ENCODE assay signal across 11 mouse cellular contexts in genomic region chr2:165032533-165032932, GRCm38 (mm10). TPM values are rescaled to one million over a fixed set of nuclear protein-coding genes. Genes with fewer than 3 reads are reported as not detected.
DNase-seq lines count a peak whose midpoint lies in the region; ATAC-seq and TF ChIP-seq lines count a peak whose summit lies in the region.
"Had no signal": no experiment of that assay in that cellular context is flagged by ENCODE, and none has a peak within 500 bp of the region (broad histone marks: within the 10 kb centered on the region; RNA-seq: fewer than 3 reads in every experiment).

No protein-coding gene starts in this region.

- peak overlapping the region; percentile 73 for H3K4me2 ChIP-seq in intestine, embryonic 14.5 days (ENCODE audit: low read length)
- no peak overlapping the region for H3K4me2 ChIP-seq in intestine, embryonic 16.5 days (ENCODE audit: low read depth, low read length)
- H3K4me2 ChIP-seq in midbrain, postnatal 0 days (ENCODE audit: low read depth, low read length, poor library complexity, severe bottlenecking): peak overlapping the region; percentile 66

- DNase-seq in intestine, embryonic 14.5 days (ENCODE audit: low spot score): no peak
- no peak for DNase-seq in forebrain, embryonic 10.5 days (ENCODE audit: extremely low spot score, low spot score)
- peak; percentile 23 for DNase-seq in kidney, postnatal 14 days
- DNase-seq in midbrain, postnatal 0 days (ENCODE audit: low spot score): peak; percentile 55
- no peak for DNase-seq in urinary bladder, adult 18-20 months (ENCODE audit: low spot score in 2 of 2)
- DNase-seq in urinary bladder, postnatal 25 days (ENCODE audit: low spot score): no peak
- DNase-seq in adrenal gland, adult 8-10 months: no peak

- WGBS in intestine, embryonic 14.5 days: 40% methylated on average over 3 of the region's 3 CpGs
- WGBS in intestine, embryonic 16.5 days: 37% methylated on average over 3 of the region's 3 CpGs
- WGBS in forebrain, embryonic 10.5 days: 69% methylated on average over 3 of the region's 3 CpGs
- WGBS in midbrain, postnatal 0 days: 36% methylated on average over 3 of the region's 3 CpGs

- H3K9ac ChIP-seq in intestine, embryonic 14.5 days (ENCODE audit: low read length): no peak overlapping the region
- no peak overlapping the region for H3K9ac ChIP-seq in intestine, embryonic 16.5 days (ENCODE audit: low read depth, low read length)
- H3K9ac ChIP-seq in midbrain, postnatal 0 days (replicated peaks; ENCODE audit: low read length, poor library complexity, severe bottlenecking): no peak overlapping the region

- peak; percentile 71 for TF ChIP-seq CTCF in midbrain, postnatal 0 days (IDR thresholded peaks at IDR 0.05)

- 0 out of 2 replicates have a peak, but pooled peaks cover 3% of the 10 kb centered on the region for H3K36me3 ChIP-seq in intestine, embryonic 14.5 days (ENCODE audit: control insufficient read depth, insufficient read depth, low read length)
- H3K36me3 ChIP-seq in intestine, embryonic 16.5 days (ENCODE audit: control insufficient read depth, insufficient read depth, low read length): no peaks in the 10 kb centered on the region
- H3K36me3 ChIP-seq in forebrain, embryonic 10.5 days (replicated peaks): peaks cover 18% of the 10 kb centered on the region
- H3K36me3 ChIP-seq in midbrain, postnatal 0 days (ENCODE audit: insufficient read depth, low read length): no peaks in the 10 kb centered on the region
- H3K36me3 ChIP-seq: embryonic facial prominence, embryonic 15.5 days had no signal

- no peak overlapping the region for H3K27ac ChIP-seq in intestine, embryonic 14.5 days (ENCODE audit: low read depth)
- no peak overlapping the region for H3K27ac ChIP-seq in intestine, embryonic 16.5 days (ENCODE audit: low read length)
- no peak overlapping the region for H3K27ac ChIP-seq in forebrain, embryonic 10.5 days
- H3K27ac ChIP-seq in midbrain, postnatal 0 days (ENCODE audit: low read depth, low read length): no peak overlapping the region
- H3K27ac ChIP-seq: embryonic facial prominence, embryonic 15.5 days had no signal

- no peaks in the 10 kb centered on the region for H3K27me3 ChIP-seq in intestine, embryonic 14.5 days (replicated peaks; ENCODE audit: control insufficient read depth, insufficient read depth, low read length)
- 0 out of 2 replicates have a peak, but pooled peaks cover 3% of the 10 kb centered on the region for H3K27me3 ChIP-seq in intestine, embryonic 16.5 days (replicated peaks; ENCODE audit: control insufficient read depth, insufficient read depth, low read length)
- no peaks in the 10 kb centered on the region for H3K27me3 ChIP-seq in forebrain, embryonic 10.5 days (ENCODE audit: poor library complexity, severe bottlenecking)
- no peaks in the 10 kb centered on the region for H3K27me3 ChIP-seq in midbrain, postnatal 0 days (ENCODE audit: insufficient read depth, low read length)
- H3K27me3 ChIP-seq: embryonic facial prominence, embryonic 15.5 days had no signal

- H3K4me1 ChIP-seq in intestine, embryonic 14.5 days (replicated peaks; ENCODE audit: control insufficient read depth, insufficient read depth, low read length): peaks cover 14% of the 10 kb centered on the region
- peaks cover 10% of the 10 kb centered on the region for H3K4me1 ChIP-seq in intestine, embryonic 16.5 days (ENCODE audit: control insufficient read depth, insufficient read depth, low read length)
- peaks cover 40% of the 10 kb centered on the region for H3K4me1 ChIP-seq in forebrain, embryonic 10.5 days
- no peaks in the 10 kb centered on the region for H3K4me1 ChIP-seq in midbrain, postnatal 0 days (ENCODE audit: insufficient read depth, low read length)

- H3K9me3 ChIP-seq in intestine, embryonic 14.5 days (ENCODE audit: control insufficient read depth, low read length): no peaks in the 10 kb centered on the region
- no peaks in the 10 kb centered on the region for H3K9me3 ChIP-seq in intestine, embryonic 16.5 days (ENCODE audit: control insufficient read depth, low read length)
- no peaks in the 10 kb centered on the region for H3K9me3 ChIP-seq in forebrain, embryonic 10.5 days
- H3K9me3 ChIP-seq in midbrain, postnatal 0 days (ENCODE audit: low read length): no peaks in the 10 kb centered on the region
- H3K9me3 ChIP-seq: embryonic facial prominence, embryonic 15.5 days had no signal

- no peak for ATAC-seq in intestine, embryonic 14.5 days (replicated peaks; ENCODE audit: low FRiP score, low TSS enrichment, low read depth)
- no peak for ATAC-seq in intestine, embryonic 16.5 days
- no peak for ATAC-seq in midbrain, postnatal 0 days (ENCODE audit: low FRiP score)

- no peak overlapping the region for H3K4me3 ChIP-seq in intestine, embryonic 14.5 days (ENCODE audit: low read depth, low read length)
- no peak overlapping the region for H3K4me3 ChIP-seq in intestine, embryonic 16.5 days (ENCODE audit: low read length)
- peak overlapping the region; percentile 94; the same call in 1 of the 2 replicates for H3K4me3 ChIP-seq in forebrain, embryonic 10.5 days
- H3K4me3 ChIP-seq in midbrain, postnatal 0 days (ENCODE audit: low read depth, low read length): peak overlapping the region; percentile 8; the same call in 1 of the 2 replicates

RNA-seq across cellular contexts. Expression of gene Ncoa5, which starts 2.1 kb away (rescaled TPM):
- 57.0 and 58.5 TPM in 2 replicates for polyA plus RNA-seq in intestine, embryonic 14.5 days (2014; fragmentation: Nextera tagmentation; extraction: Ambion mirVana)
- 41.4 and 42.4 TPM in 2 replicates for polyA plus RNA-seq in intestine, embryonic 16.5 days (2015; fragmentation: Nextera tagmentation; extraction: Ambion mirVana)
- 101 and 103 TPM in 2 replicates for polyA plus RNA-seq in forebrain, embryonic 10.5 days (2016; fragmentation: Nextera tagmentation; extraction: Ambion mirVana)
- total RNA-seq in midbrain, postnatal 0 days (2014; rRNA removed): 74.5 and 79.2 TPM in 2 replicates
- polyA plus RNA-seq in midbrain, postnatal 0 days (2015; fragmentation: Nextera tagmentation; extraction: Ambion mirVana): 54.3 and 65.5 TPM in 2 replicates
- total RNA-seq in adrenal gland, adult 8-10 months (2022): 10 to 100 TPM; 28.0 to 45.1 (median 34.0) TPM

RNA-seq across cellular contexts. Expression of gene Cd40, which starts 22.9 kb away (rescaled TPM):
- polyA plus RNA-seq in intestine, embryonic 14.5 days (2014; fragmentation: Nextera tagmentation; extraction: Ambion mirVana): 12.5 and 12.8 TPM in 2 replicates
- 7.6 and 9.7 TPM in 2 replicates for polyA plus RNA-seq in intestine, embryonic 16.5 days (2015; fragmentation: Nextera tagmentation; extraction: Ambion mirVana)
- 4.4 and 5.6 TPM in 2 replicates for polyA plus RNA-seq in forebrain, embryonic 10.5 days (2016; fragmentation: Nextera tagmentation; extraction: Ambion mirVana)
- total RNA-seq in midbrain, postnatal 0 days (2014; rRNA removed): 5.2 and 5.9 TPM in 2 replicates
- 4.4 and 6.4 TPM in 2 replicates for polyA plus RNA-seq in midbrain, postnatal 0 days (2015; fragmentation: Nextera tagmentation; extraction: Ambion mirVana)
- 1 to 10 TPM; 2.3 to 4.9 (median 3.3) TPM for total RNA-seq in adrenal gland, adult 8-10 months (2022)

RNA-seq across cellular contexts. Expression of gene 1700025C18Rik, which starts 58.0 kb away (rescaled TPM):
- not detected in 2 replicates for polyA plus RNA-seq in intestine, embryonic 14.5 days (2014; fragmentation: Nextera tagmentation; extraction: Ambion mirVana)
- not detected in 2 replicates for polyA plus RNA-seq in intestine, embryonic 16.5 days (2015; fragmentation: Nextera tagmentation; extraction: Ambion mirVana)
- not detected in 2 replicates for polyA plus RNA-seq in forebrain, embryonic 10.5 days (2016; fragmentation: Nextera tagmentation; extraction: Ambion mirVana)
- not detected in 2 replicates for total RNA-seq in midbrain, postnatal 0 days (2014; rRNA removed)
- not detected in 2 replicates for polyA plus RNA-seq in midbrain, postnatal 0 days (2015; fragmentation: Nextera tagmentation; extraction: Ambion mirVana)
- not detected for total RNA-seq in adrenal gland, adult 8-10 months (2022)
- total RNA-seq: left cerebral cortex, postnatal 36 days had no signal
- polyA plus RNA-seq: embryonic facial prominence, embryonic 15.5 days; small intestine, adult 2 months had no signal

Comparison
In these comparisons a context has a peak if more than half of its experiments do, and no peak if none do; other contexts are left out.
1. DNase-seq: peak in kidney, postnatal 14 days (single experiment) and midbrain, postnatal 0 days (single experiment); none in intestine, embryonic 14.5 days (single experiment), forebrain, embryonic 10.5 days (single experiment), urinary bladder, adult 18-20 months (0 of 2), urinary bladder, postnatal 25 days (single experiment) and adrenal gland, adult 8-10 months (single experiment).
2. H3K4me3 ChIP-seq: peak in forebrain, embryonic 10.5 days (single experiment) and midbrain, postnatal 0 days (single experiment); none in intestine, embryonic 14.5 days (single experiment) and intestine, embryonic 16.5 days (single experiment).